Mouse (Mus musculus) midbrain, embryonic 11.5 days (tissue): ENCODE measurements around the gene Eif3k. TPM values are rescaled to one million over a fixed set of nuclear protein-coding genes. Genes with fewer than 3 reads are reported as not detected.

Source experiments
- ATAC-seq: fragments of 200-750 bp; cut with Nextera tagmentation; 2 replicates; pipeline ENCODE4 v1.8.0; 2017; ENCODE audit warnings: moderate TSS enrichment, moderate library complexity; ENCODE audit not compliant: low FRiP score
- DNase-seq: peaks from one replicate; pipeline ENCODE4 v3.0.0; 2015; ENCODE audit warnings: low spot score; ENCODE audit errors: missing footprints
- H3K27ac ChIP-seq: fragments of 300-500 bp; sonication (generic); 2 replicates; pipeline ENCODE4 v1.5.1; 2014; ENCODE audit warnings: low read depth, low read length
- H3K27me3 ChIP-seq: fragments of 300-500 bp; sonication (generic); 2 replicates; pipeline ENCODE4 v1.6.1; 2014; ENCODE audit warnings: mild to moderate bottlenecking, low read length, moderate library complexity, mixed read lengths; ENCODE audit not compliant: control insufficient read depth, insufficient read depth
- H3K36me3 ChIP-seq: fragments of 300-500 bp; sonication (generic); 2 replicates; pipeline ENCODE4 v1.6.1; 2014; ENCODE audit warnings: mild to moderate bottlenecking, low read length, moderate library complexity, mixed read lengths; ENCODE audit not compliant: control insufficient read depth, insufficient read depth
- H3K4me1 ChIP-seq: fragments of 300-500 bp; sonication (generic); 2 replicates; pipeline ENCODE4 v1.6.1; 2014; ENCODE audit warnings: low read length; ENCODE audit not compliant: control insufficient read depth, insufficient read depth
- H3K4me2 ChIP-seq: fragments of 300-500 bp; sonication (generic); 2 replicates; pipeline ENCODE4 v1.6.1; 2014; ENCODE audit warnings: mild to moderate bottlenecking, moderate library complexity
- H3K4me3 ChIP-seq: fragments of 300-500 bp; sonication (generic); 2 replicates; pipeline ENCODE4 v1.5.1; 2014; ENCODE audit warnings: low read depth, low read length
- H3K9ac ChIP-seq: fragments of 300-500 bp; sonication (generic); 2 replicates; pipeline ENCODE4 v1.6.1; 2014; ENCODE audit warnings: low read length
- H3K9me3 ChIP-seq: fragments of 300-500 bp; sonication (generic); 2 replicates; pipeline ENCODE4 v1.6.1; 2016; ENCODE audit warnings: low read length; ENCODE audit not compliant: control insufficient read depth
- WGBS: fragments of 180-500 bp; shearing (Covaris S2); extraction: QIAGEN DNeasy Blood & Tissue Kit; methylation state at CpG from one replicate; pipeline ENCODE4 v1.1.7; 2014; 5-methylcytosine and 5-hydroxymethylcytosine counted together
- polyA plus RNA-seq: library from polyadenylated mRNA; unstranded; fragments of >200 nt; fragmentation: Nextera tagmentation; extraction: Ambion mirVana; gene quantifications from 2 replicates; pipeline ENCODE4 v1.2.1, GENCODE M21; 2014

Gene Eif3k
- polyA plus RNA-seq, 1 experiment from 2014 or later = 392 TPM

- Histone ChIP-seq H3K27ac (no peak overlapping the region), H3K9ac (no peak overlapping the region), H3K36me3 (no peaks in the 10 kb centered on the region), H3K4me1 (no peaks in the 10 kb centered on the region), H3K4me2 (no peak overlapping the region), H3K9me3 (no peaks in the 10 kb centered on the region), H3K27me3 (no peaks in the 10 kb centered on the region), H3K4me3 (no peak overlapping the region)
- ATAC-seq (no peak), DNase-seq (no peak)
- 80% methylated on average over 3 of the region's 3 CpGs for WGBS
Measured at GRCm38 (mm10) chr7:28993402-28993801, 11.7 kb upstream of the Eif3k start.

- WGBS = 88% methylated on average over 3 of the region's 3 CpGs
- no peak overlapping the region for H3K4me3 ChIP-seq
- no peaks in the 10 kb centered on the region for H3K4me1 ChIP-seq
- H3K9me3 ChIP-seq = no peaks in the 10 kb centered on the region
- no peak for DNase-seq
- ATAC-seq = no peak
- no peaks in the 10 kb centered on the region for H3K36me3 ChIP-seq
- H3K27me3 ChIP-seq = no peaks in the 10 kb centered on the region
- no peak overlapping the region for H3K27ac ChIP-seq
- no peak overlapping the region for H3K4me2 ChIP-seq
- H3K9ac ChIP-seq = no peak overlapping the region
Measured at GRCm38 (mm10) chr7:28992997-28993396, 11.3 kb upstream of the Eif3k start.

GRCm38 (mm10) chr7:28991616-28992015 lies 10.0 kb upstream of the Eif3k start:
- H3K27ac ChIP-seq = no peak overlapping the region
- DNase-seq (no peak), ATAC-seq (no peak)
- H3K36me3 ChIP-seq = no peaks in the 10 kb centered on the region
- no peak overlapping the region for H3K4me2 ChIP-seq
- WGBS = 64% methylated on average over 5 of the region's 5 CpGs
- H3K4me3 ChIP-seq = no peak overlapping the region
- no peak overlapping the region for H3K9ac ChIP-seq
- no peaks in the 10 kb centered on the region for H3K9me3 ChIP-seq
- no peaks in the 10 kb centered on the region for H3K4me1 ChIP-seq
- no peaks in the 10 kb centered on the region for H3K27me3 ChIP-seq

GRCm38 (mm10) chr7:28990766-28991273 lies 9.2 kb upstream of the Eif3k start:
- DNase-seq (no peak), ATAC-seq (no peak)
- no peak overlapping the region for H3K4me2 ChIP-seq
- no peak overlapping the region for H3K4me3 ChIP-seq
- no peaks in the 10 kb centered on the region for H3K27me3 ChIP-seq
- no peak overlapping the region for H3K27ac ChIP-seq
- no peak overlapping the region for H3K9ac ChIP-seq
- 55% methylated on average over 13 of the region's 14 CpGs for WGBS
- no peaks in the 10 kb centered on the region for H3K36me3 ChIP-seq
- H3K4me1 ChIP-seq = no peaks in the 10 kb centered on the region
- no peaks in the 10 kb centered on the region for H3K9me3 ChIP-seq

GRCm38 (mm10) chr7:28985207-28985606 lies 3.5 kb upstream of the Eif3k start:
- 90% methylated on average over 7 of the region's 7 CpGs for WGBS
- H3K27me3 ChIP-seq = no peaks in the 10 kb centered on the region

GRCm38 (mm10) chr7:28984452-28984851 lies 2.8 kb upstream of the Eif3k start:
- no peaks in the 10 kb centered on the region for H3K36me3 ChIP-seq
- H3K9ac ChIP-seq = no peak overlapping the region
- H3K4me1 ChIP-seq = peaks cover 13% of the 10 kb centered on the region
- H3K27me3 ChIP-seq = no peaks in the 10 kb centered on the region
- no peak overlapping the region for H3K27ac ChIP-seq
- no peaks in the 10 kb centered on the region for H3K9me3 ChIP-seq
- WGBS = 96% methylated on average over 1 of the region's 1 CpGs
- no peak overlapping the region for H3K4me2 ChIP-seq
- no peak for DNase-seq
- H3K4me3 ChIP-seq = no peak overlapping the region
- ATAC-seq = no peak

More at GRCm38 (mm10) chr7:28985207-28985606, 3.5 kb upstream of the Eif3k start:
- ATAC-seq (no peak), DNase-seq (no peak)
- no peaks in the 10 kb centered on the region for H3K9me3 ChIP-seq
- no peaks in the 10 kb centered on the region for H3K36me3 ChIP-seq
- no peak overlapping the region for H3K4me2 ChIP-seq
- no peak overlapping the region for H3K9ac ChIP-seq
- H3K27ac ChIP-seq = no peak overlapping the region
- H3K4me3 ChIP-seq = no peak overlapping the region
- peaks cover 13% of the 10 kb centered on the region for H3K4me1 ChIP-seq

GRCm38 (mm10) chr7:28983849-28984248 lies 2.2 kb upstream of the Eif3k start:
- Histone ChIP-seq H3K4me2 (no peak overlapping the region), H3K27ac (no peak overlapping the region), H3K9ac (no peak overlapping the region; the same call in 1 of the 2 replicates), H3K9me3 (no peaks in the 10 kb centered on the region), H3K4me3 (no peak overlapping the region), H3K36me3 (peaks cover 3% of the 10 kb centered on the region; the same call in 1 of the 2 replicates), H3K27me3 (no peaks in the 10 kb centered on the region), H3K4me1 (peaks cover 13% of the 10 kb centered on the region)
- 67% methylated on average over 4 of the region's 4 CpGs for WGBS
- ATAC-seq (no peak), DNase-seq (no peak)

- Histone ChIP-seq H3K9me3 (no peaks in the 10 kb centered on the region), H3K9ac (no peak overlapping the region), H3K4me2 (no peak overlapping the region), H3K4me3 (no peak overlapping the region), H3K27me3 (no peaks in the 10 kb centered on the region), H3K36me3 (peaks cover 3% of the 10 kb centered on the region), H3K4me1 (peaks cover 13% of the 10 kb centered on the region), H3K27ac (no peak overlapping the region)
- WGBS = 75% methylated on average over 11 of the region's 11 CpGs
- DNase-seq (no peak), ATAC-seq (no peak)
Measured at GRCm38 (mm10) chr7:28983141-28983564, 1.5 kb upstream of the Eif3k start.

- H3K27me3 ChIP-seq = no peaks in the 10 kb centered on the region
- 15% methylated on average over 19 of the region's 19 CpGs for WGBS
- peak; percentile 51 for ATAC-seq
- peak overlapping the region; percentile 76 for H3K9ac ChIP-seq
- H3K4me3 ChIP-seq = peak overlapping the region; percentile 46
- peak overlapping the region; percentile 41; the same call in 1 of the 2 replicates for H3K27ac ChIP-seq
- peak overlapping the region; percentile 63 for H3K4me2 ChIP-seq
- peaks cover 8% of the 10 kb centered on the region for H3K36me3 ChIP-seq
- DNase-seq = no peak
- no peaks in the 10 kb centered on the region for H3K9me3 ChIP-seq
- H3K4me1 ChIP-seq = peaks cover 13% of the 10 kb centered on the region
Measured at GRCm38 (mm10) chr7:28982274-28983013, 780 bp upstream of the Eif3k start.
